Mouse (Mus musculus): ENCODE measurements around the gene S100a14.
A peak's percentile ranks its signal among the peaks of the same experiment; 100 is the strongest.

- TF ChIP-seq POLR2A (IDR thresholded peaks at IDR 0.05; ENCODE audit: borderline replicate concordance, extremely low read depth, insufficient read depth, insufficient read length, poor library complexity, severe bottlenecking) (no peak), CTCF (IDR thresholded peaks at IDR 0.05; ENCODE audit: borderline replicate concordance, extremely low read depth, insufficient read depth, insufficient read length) (peak; percentile 41; the same call in 1 of the 2 replicates)
Observed at GRCm38 (mm10) chr3:90525421-90525820, 1.2 kb upstream of the S100a14 start.

All from brain, embryonic 14.5 days (tissue).